Mouse (Mus musculus): ENCODE measurements around the gene Wdr78.
A peak's percentile ranks its signal among the peaks of the same experiment; 100 is the strongest.

The Wdr78 gene

DNA sequence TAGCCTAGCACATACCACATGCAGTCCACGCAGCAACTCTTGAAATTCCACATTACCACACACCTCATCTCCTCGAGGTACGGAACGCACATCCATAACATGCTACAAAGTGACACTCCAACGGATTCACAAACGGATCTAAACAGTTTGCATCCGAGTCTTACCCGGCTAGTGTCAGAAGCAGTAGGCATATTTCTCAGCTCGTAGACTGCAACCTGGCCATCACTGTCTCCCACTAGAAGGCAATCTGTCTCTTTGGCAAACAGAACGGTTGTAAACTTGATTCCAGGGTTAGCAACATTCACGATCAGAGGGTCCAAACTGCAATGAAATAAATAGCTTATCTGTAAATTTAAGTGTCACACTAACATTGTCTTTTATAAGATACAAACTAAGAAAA is 66.3 kb downstream of the Wdr78 start:
- no peak for DNase-seq

GRCm38 (mm10) chr4:103042997-103043396 is 71.4 kb downstream of the Wdr78 start:
- DNase-seq = peak; percentile 5

GRCm38 (mm10) chr4:103039838-103040191 is 74.5 kb downstream of the Wdr78 start:
- no peak for DNase-seq

- no peak for DNase-seq
Measured at GRCm38 (mm10) chr4:103039103-103039837, 75.1 kb downstream of the Wdr78 start.

- DNase-seq = no peak
Measured at GRCm38 (mm10) chr4:103028177-103029088, 85.9 kb downstream of the Wdr78 start.

GRCm38 (mm10) chr4:103027745-103028144 is 86.6 kb downstream of the Wdr78 start:
- DNase-seq = no peak

- no peak for DNase-seq
Measured at GRCm38 (mm10) chr4:103026621-103027020, 87.7 kb downstream of the Wdr78 start, which contains the start of gene Insl5. Insl5 (minus strand) TSS chr4:103026842.

DNA sequence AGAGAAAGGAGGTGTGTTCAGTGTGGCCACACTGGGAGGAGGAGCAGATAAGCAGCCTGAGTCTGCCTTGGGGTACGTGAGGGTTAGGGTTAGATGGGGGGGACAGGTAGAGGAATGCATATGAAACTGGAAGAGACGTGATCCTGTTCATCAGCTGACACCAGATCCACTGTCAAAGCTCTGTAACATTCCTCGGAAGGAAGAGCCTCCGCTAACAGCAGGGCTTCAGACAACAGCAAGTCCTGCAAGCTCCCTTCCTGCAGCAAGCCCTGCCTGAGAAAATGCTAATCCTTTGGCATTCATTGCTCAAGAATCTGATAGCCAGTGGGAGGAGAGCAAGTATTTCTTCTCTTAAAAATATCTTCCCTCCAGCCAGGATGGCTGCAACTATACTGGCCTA is 100.9 kb downstream of the Wdr78 start:
- DNase-seq = no peak

DNA sequence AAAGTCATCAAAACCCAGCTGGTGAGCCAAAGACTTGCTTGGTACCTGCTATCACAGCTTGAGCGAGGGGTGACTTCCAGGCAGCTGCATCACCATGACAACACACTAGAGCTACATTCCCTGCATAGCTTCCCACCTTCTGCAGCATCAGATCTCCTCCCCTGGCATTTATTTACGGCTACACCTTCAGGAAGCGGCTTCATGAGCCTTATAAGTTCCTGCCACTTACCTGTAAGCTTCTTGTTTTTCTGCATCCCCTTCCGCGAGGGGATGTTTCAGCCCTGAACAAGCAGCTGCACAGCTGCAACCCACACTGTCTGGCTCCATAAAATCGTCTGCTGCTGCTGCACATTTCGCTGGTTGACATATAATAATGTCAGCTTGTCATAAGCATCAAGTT is 102.5 kb downstream of the Wdr78 start:
- DNase-seq = no peak

GRCm38 (mm10) chr4:103010734-103011133 is 103.6 kb downstream of the Wdr78 start:
- DNase-seq = no peak

- no peak for DNase-seq
Measured at GRCm38 (mm10) chr4:103006943-103007418, 107.4 kb downstream of the Wdr78 start.

DNA sequence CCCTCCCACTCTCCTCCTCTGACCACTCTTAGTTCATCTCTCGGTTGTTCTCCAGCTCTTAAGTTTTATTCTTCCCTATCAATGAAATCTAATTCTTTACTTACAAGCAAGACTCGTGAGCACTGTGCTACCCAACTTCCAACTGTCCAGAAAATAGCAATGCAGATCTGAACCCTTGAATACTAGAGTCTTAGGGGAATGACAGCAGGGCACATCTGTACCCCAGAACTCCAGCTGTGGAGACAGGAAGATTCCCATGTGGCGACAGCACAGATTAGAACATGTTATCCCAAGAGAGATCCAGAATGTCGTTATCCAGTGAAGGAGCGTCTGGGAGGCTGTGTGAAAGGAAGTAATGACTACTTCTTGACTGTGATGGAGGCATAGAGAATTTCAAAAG is 108.1 kb downstream of the Wdr78 start:
- DNase-seq = no peak

GRCm38 (mm10) chr4:103005190-103005945 is 109.0 kb downstream of the Wdr78 start:
- no peak for DNase-seq

GRCm38 (mm10) chr4:103004681-103005080 is 109.7 kb downstream of the Wdr78 start:
- DNase-seq = no peak

GRCm38 (mm10) chr4:102991685-102992084 is 122.7 kb downstream of the Wdr78 start:
- DNase-seq = no peak

DNA sequence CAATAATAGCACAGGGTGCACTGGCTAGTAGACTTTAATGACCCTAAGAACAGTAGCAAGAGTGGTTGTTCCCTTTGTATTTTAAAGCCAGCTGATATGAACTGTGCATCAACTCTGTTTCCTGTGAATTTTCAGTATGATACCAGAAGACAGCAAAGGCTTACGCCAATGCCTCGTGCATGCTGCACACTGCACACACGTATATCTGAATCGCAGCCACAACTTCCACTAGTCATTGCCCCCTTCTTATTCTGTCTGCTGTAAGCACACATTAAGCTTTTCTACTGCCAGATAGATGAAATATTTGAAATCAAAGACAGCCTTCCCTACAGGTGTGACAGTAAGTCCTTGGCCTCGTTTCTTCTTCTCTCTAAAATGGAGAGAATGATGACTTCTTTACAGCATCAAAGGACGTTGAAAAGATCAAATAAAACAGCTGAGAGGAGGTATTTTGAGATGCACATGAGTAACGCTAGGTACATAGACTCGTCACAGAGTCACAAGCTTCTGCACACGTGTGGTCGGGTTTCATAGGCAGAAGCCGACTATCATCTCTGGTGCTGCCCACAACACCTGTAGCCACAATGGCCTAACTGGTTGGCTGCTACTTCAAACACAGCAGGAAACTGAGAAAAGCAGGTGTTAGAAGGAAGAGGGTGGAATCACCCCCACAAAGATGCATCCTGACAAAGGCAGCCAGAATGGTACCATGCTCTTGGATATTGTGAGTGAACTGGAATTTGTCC is 123.6 kb downstream of the Wdr78 start:
- no peak for DNase-seq

- no peak for DNase-seq
Measured at GRCm38 (mm10) chr4:102990016-102990415, 124.3 kb downstream of the Wdr78 start.

GRCm38 (mm10) chr4:102989391-102989790 is 125.0 kb downstream of the Wdr78 start:
- no peak for DNase-seq

DNA sequence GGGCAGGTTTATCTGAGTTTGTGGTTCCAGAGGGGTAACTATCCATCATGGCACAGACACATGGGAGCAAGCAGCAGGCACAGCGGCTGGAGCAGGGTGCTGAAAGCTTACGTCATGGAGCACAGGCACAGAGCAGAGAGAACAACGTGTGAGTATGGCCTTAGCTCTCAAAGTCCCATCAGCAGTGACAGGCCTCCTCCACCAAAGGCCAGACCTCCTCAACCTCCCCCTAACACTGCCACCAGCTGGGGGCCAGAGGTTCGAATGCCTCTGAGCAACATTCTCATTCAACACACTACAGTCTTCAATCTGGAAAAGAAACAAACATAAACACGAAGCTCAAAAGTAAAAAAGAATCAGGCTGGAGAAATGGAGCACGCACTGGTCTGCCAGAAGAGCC is 125.8 kb downstream of the Wdr78 start:
- DNase-seq = no peak

All from lung, postnatal 36 days (tissue).